Mouse (Mus musculus) midbrain, postnatal 0 days (tissue): ENCODE data around the gene Herc2. TPM values are rescaled to one million over a fixed set of nuclear protein-coding genes. Genes with fewer than 3 reads are reported as not detected.

Experiments
- ATAC-seq: fragments of 200-750 bp; cut with Nextera tagmentation; 2 replicates; pipeline ENCODE4 v1.8.0; 2017; ENCODE audit warnings: moderate number of reproducible peaks, mild to moderate bottlenecking, moderate TSS enrichment, moderate library complexity; ENCODE audit not compliant: low FRiP score
- DNase-seq: peaks from one replicate; pipeline ENCODE4 v3.0.0-alpha.2; 2015; ENCODE audit warnings: low spot score
- H3K27ac ChIP-seq: fragments of 300-500 bp; sonication (generic); 2 replicates; pipeline ENCODE4 v1.5.1; 2014; ENCODE audit warnings: low read depth, mild to moderate bottlenecking, low read length, mixed read lengths
- H3K27me3 ChIP-seq: fragments of 300-500 bp; sonication (generic); 2 replicates; pipeline ENCODE4 v1.6.1; 2014; ENCODE audit warnings: low read length, control low read depth, mixed read lengths; ENCODE audit not compliant: insufficient read depth
- H3K36me3 ChIP-seq: fragments of 300-500 bp; sonication (generic); 2 replicates; pipeline ENCODE4 v1.6.1; 2014; ENCODE audit warnings: low read length, control low read depth, mixed read lengths; ENCODE audit not compliant: insufficient read depth
- H3K4me1 ChIP-seq: fragments of 300-500 bp; sonication (generic); 2 replicates; pipeline ENCODE4 v1.6.1; 2014; ENCODE audit warnings: mild to moderate bottlenecking, control low read depth, antibody characterized with exemption, low read length, mixed read lengths; ENCODE audit not compliant: insufficient read depth
- H3K4me2 ChIP-seq: fragments of 300-500 bp; sonication (generic); 2 replicates; pipeline ENCODE4 v1.6.1; 2014; ENCODE audit warnings: low read depth, mild to moderate bottlenecking, low read length, mixed read lengths; ENCODE audit not compliant: poor library complexity, severe bottlenecking
- H3K4me3 ChIP-seq: fragments of 300-500 bp; sonication (generic); 2 replicates; pipeline ENCODE4 v1.5.1; 2014; ENCODE audit warnings: low read depth, mild to moderate bottlenecking, low read length, moderate library complexity
- H3K9ac ChIP-seq: fragments of 300-500 bp; sonication (generic); replicated peaks from 2 replicates; pipeline ENCODE4 v1.6.1; 2014; ENCODE audit warnings: mild to moderate bottlenecking, low read length, moderate library complexity, mixed read lengths; ENCODE audit not compliant: poor library complexity, severe bottlenecking
- H3K9me3 ChIP-seq: fragments of 300-500 bp; sonication (generic); 2 replicates; pipeline ENCODE4 v1.6.1; 2016; ENCODE audit warnings: low read length, control low read depth
- CTCF ChIP-seq: IDR thresholded peaks from 2 replicates; pipeline ENCODE4 v1.5.1; 2016; ENCODE audit warnings: antibody characterized with exemption, mild to moderate bottlenecking
- WGBS: fragments of 180-500 bp; shearing (Covaris S2); extraction: QIAGEN DNeasy Blood & Tissue Kit; methylation state at CpG from one replicate; pipeline ENCODE4 v1.1.7; 2014; 5-methylcytosine and 5-hydroxymethylcytosine counted together
- polyA plus RNA-seq: library from polyadenylated mRNA; unstranded; fragments of >200 nt; fragmentation: Nextera tagmentation; extraction: Ambion mirVana; gene quantifications from 2 replicates; pipeline ENCODE4 v1.2.1, GENCODE M21; 2015
- total RNA-seq: library from RNA; depleted of rRNA; stranded (reverse); fragments of >200 nt; gene quantifications from 2 replicates; pipeline ENCODE4 v1.2.3, GENCODE M21; 2014; rRNA removed

Gene Herc2
- total and polyA plus RNA-seq, 2 experiments from 2014 or later, result 47.8 to 89.2 TPM

- Histone ChIP-seq H3K4me3 (no peak overlapping the region), H3K4me2 (no peak overlapping the region), H3K27me3 (no peaks in the 10 kb centered on the region), H3K9me3 (no peaks in the 10 kb centered on the region), H3K27ac (no peak overlapping the region), H3K9ac (no peak overlapping the region), H3K4me1 (no peaks in the 10 kb centered on the region), H3K36me3 (no peaks in the 10 kb centered on the region)
- no peak for ATAC-seq
- 85% methylated on average over 10 of the region's 10 CpGs for WGBS
- no peak for TF ChIP-seq CTCF
- DNase-seq, result no peak
Measured at GRCm38 (mm10) chr7:56254568-56254967, 204.6 kb downstream of the Herc2 start.

DNA sequence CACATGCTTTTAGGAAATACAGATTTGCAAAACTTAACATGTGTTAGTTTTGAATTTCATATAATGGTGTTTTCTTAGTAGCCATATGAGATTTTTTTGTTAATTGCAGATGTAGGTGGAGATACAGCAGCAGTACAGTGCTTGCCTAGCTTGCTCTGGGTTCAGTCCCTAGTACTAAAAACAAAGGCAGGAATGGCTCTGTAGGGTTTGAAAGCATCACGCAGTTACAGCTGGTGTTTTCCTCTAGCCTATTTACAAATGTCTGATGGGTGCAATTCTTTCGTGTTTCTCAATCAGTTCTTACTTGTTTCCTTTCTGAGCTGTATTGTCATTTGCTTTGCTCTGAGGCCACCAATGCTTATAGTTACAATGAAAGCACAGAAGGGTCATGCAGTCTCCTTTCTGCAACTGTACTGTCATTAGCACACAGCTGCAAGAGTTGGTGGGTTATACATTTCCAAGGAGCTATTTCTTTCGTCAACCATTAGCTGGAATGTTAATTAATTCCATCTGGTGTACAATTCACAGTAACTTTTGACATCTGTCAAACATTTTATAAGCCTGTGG, 208.0 kb downstream of the Herc2 start:
- no peak for DNase-seq
- H3K4me3 ChIP-seq, result no peak overlapping the region
- 80% methylated on average over 3 of the region's 3 CpGs for WGBS

DNA sequence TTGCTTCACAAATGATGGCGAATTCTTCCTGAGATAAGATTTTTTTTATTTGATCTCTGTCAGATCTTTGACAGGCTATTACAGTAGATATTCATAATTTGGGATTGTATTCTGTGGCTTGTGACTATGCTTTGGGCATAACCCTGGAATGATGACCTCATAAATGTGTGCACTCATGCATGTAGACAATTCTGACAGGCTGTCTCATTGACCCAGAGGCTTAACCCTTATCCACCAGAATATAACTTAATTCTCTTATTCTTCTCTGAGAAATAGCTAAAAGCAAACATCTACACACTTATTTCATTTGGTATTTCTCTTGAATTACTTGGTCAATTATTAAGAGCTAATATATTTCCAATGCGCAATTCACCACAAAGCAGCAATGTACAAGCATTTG, 227.5 kb downstream of the Herc2 start:
- no peak overlapping the region for H3K4me2 ChIP-seq
- DNase-seq (no peak), ATAC-seq (no peak)
- WGBS, result 84% methylated on average over 2 of the region's 2 CpGs
- no peak for TF ChIP-seq CTCF
- H3K27ac ChIP-seq, result no peak overlapping the region
- no peaks in the 10 kb centered on the region for H3K27me3 ChIP-seq
- no peak overlapping the region for H3K4me3 ChIP-seq
- H3K9ac ChIP-seq, result no peak overlapping the region
- no peaks in the 10 kb centered on the region for H3K9me3 ChIP-seq
- no peaks in the 10 kb centered on the region for H3K36me3 ChIP-seq
- H3K4me1 ChIP-seq, result no peaks in the 10 kb centered on the region

More for the DNA sequence above, 208.0 kb downstream of the Herc2 start:
- H3K27ac ChIP-seq, result no peak overlapping the region
- no peak for ATAC-seq
- no peak overlapping the region for H3K4me2 ChIP-seq
- H3K4me1 ChIP-seq, result no peaks in the 10 kb centered on the region
- no peak overlapping the region for H3K9ac ChIP-seq
- H3K27me3 ChIP-seq, result no peaks in the 10 kb centered on the region
- no peaks in the 10 kb centered on the region for H3K36me3 ChIP-seq
- no peak for TF ChIP-seq CTCF
- no peaks in the 10 kb centered on the region for H3K9me3 ChIP-seq

Other genes with a start within 250 kb of the Herc2 start
- 41.4 and 49.5 TPM in 2 replicates for gene Cyfip1, start 208.5 kb upstream of the Herc2 start, total RNA-seq
- gene Cyfip1, start 208.5 kb upstream of the Herc2 start, polyA plus RNA-seq, result 31.4 and 33.1 TPM in 2 replicates
- gene Nipa2, start 87.7 kb upstream of the Herc2 start, total RNA-seq, result 28.9 and 38.8 TPM in 2 replicates
- 28.0 and 31.3 TPM in 2 replicates for gene Nipa2, start 87.7 kb upstream of the Herc2 start, polyA plus RNA-seq
- 48.1 and 48.9 TPM in 2 replicates for gene Nipa1, start 30.2 kb upstream of the Herc2 start, total RNA-seq
- 30.3 and 31.7 TPM in 2 replicates for gene Nipa1, start 30.2 kb upstream of the Herc2 start, polyA plus RNA-seq
- 0.93 TPM in 1 of 2 replicates, not detected in the other for gene Oca2, start 189.6 kb downstream of the Herc2 start, total RNA-seq
- 0.10 and 0.23 TPM in 2 replicates for gene Oca2, start 189.6 kb downstream of the Herc2 start, polyA plus RNA-seq